Mouse (Mus musculus) layer of hippocampus, adult 8-10 months (tissue): Measurements from ENCODE around the gene Hist1h2ab. TPM values are rescaled to one million over a fixed set of nuclear protein-coding genes. Genes with fewer than 3 reads are reported as not detected.
"Not testable (repeated sequence)": the region's sequence is repeated elsewhere in the genome, so short reads cannot be mapped to it uniquely, and the experiment has no call there.

Experiments used
- DNase-seq, 2 experiments: peaks; one replicate each; pipeline ENCODE4 v3.0.0; 2022; ENCODE audit warnings: low spot score in 2 of 2
- total RNA-seq, 4 experiments: library from RNA; stranded (reverse); gene quantifications; 2 replicates each; pipeline ENCODE4 v1.2.4; 2022

Gene Hist1h2ab
- total RNA-seq, 4 experiments from 2014 or later, result 18.6 to 28.1 (median 23.5) TPM

- no peak for DNase-seq
These were observed 2.6 kb downstream of the Hist1h2ab start for GRCm38 (mm10) chr13:23753314-23754078.

GRCm38 (mm10) chr13:23755000-23755399, 4.1 kb downstream of the Hist1h2ab start:
- DNase-seq, result no peak

GRCm38 (mm10) chr13:23756790-23757189, 5.9 kb downstream of the Hist1h2ab start, which contains the start of gene Hist1h4b:
Gene Hist1h4b, plus strand, starts transcription at chr13:23757013.
- DNase-seq, result peak; percentile 90

GRCm38 (mm10) chr13:23757211-23757773, 6.4 kb downstream of the Hist1h2ab start:
- DNase-seq, result no peak

- DNase-seq, result no peak
These were observed 7.0 kb downstream of the Hist1h2ab start for GRCm38 (mm10) chr13:23757921-23758320.

GRCm38 (mm10) chr13:23759251-23759771, 8.4 kb downstream of the Hist1h2ab start:
- no peak for DNase-seq

GRCm38 (mm10) chr13:23759916-23760239, 9.0 kb downstream of the Hist1h2ab start:
- DNase-seq, result no peak

GRCm38 (mm10) chr13:23760240-23760971, 9.5 kb downstream of the Hist1h2ab start:
- DNase-seq, result no peak

- DNase-seq, result peak; percentile 98
These were observed 10.3 kb downstream of the Hist1h2ab start, which contains the start of gene Hist1h4a for GRCm38 (mm10) chr13:23760972-23761864. Gene Hist1h4a, minus strand, starts transcription at chr13:23761230.

GRCm38 (mm10) chr13:23761871-23762821, 11.2 kb downstream of the Hist1h2ab start, which contains the start of gene Hist1h3a:
Gene Hist1h3a, minus strand, starts transcription at chr13:23762386.
- DNase-seq, result peak; percentile 61 to 63

GRCm38 (mm10) chr13:23763242-23763585, 12.3 kb downstream of the Hist1h2ab start:
- DNase-seq, result no peak

- DNase-seq, result peak; percentile 72 to 82
These were observed 12.8 kb downstream of the Hist1h2ab start, which contains the start of gene Hist1h1a for GRCm38 (mm10) chr13:23763586-23764323. Gene Hist1h1a, plus strand, starts transcription at chr13:23763666.

GRCm38 (mm10) chr13:23764324-23765171, 13.6 kb downstream of the Hist1h2ab start:
- no peak for DNase-seq

GRCm38 (mm10) chr13:23765172-23765513, 14.2 kb downstream of the Hist1h2ab start:
- no peak for DNase-seq

GRCm38 (mm10) chr13:23766772-23767171, 15.8 kb downstream of the Hist1h2ab start:
- no peak for DNase-seq

- DNase-seq, result no peak
These were observed 18.0 kb downstream of the Hist1h2ab start for GRCm38 (mm10) chr13:23768834-23769397.

GRCm38 (mm10) chr13:23769613-23770012, 18.7 kb downstream of the Hist1h2ab start, which contains the start of gene Trim38:
Gene Trim38, plus strand, starts transcription at chr13:23769913.
- DNase-seq, result not testable (repeated sequence)
